Mouse (Mus musculus) bone marrow, adult 2 months (tissue): Measurements from ENCODE around the gene Pdcd4.

Experiments
- CTCF ChIP-seq: fragments of 200-500 bp; IDR thresholded peaks from 2 replicates; pipeline ENCODE4 v1.5.1; 2011; ENCODE audit warnings: low read length, control low read depth; ENCODE audit not compliant: control insufficient read depth, insufficient read depth
- POLR2A ChIP-seq: fragments of 200-500 bp; IDR thresholded peaks from 2 replicates; pipeline ENCODE4 v1.6.1; 2011; ENCODE audit warnings: low read depth, mild to moderate bottlenecking, control low read depth, low read length, borderline replicate concordance; ENCODE audit not compliant: control insufficient read depth

DNA sequence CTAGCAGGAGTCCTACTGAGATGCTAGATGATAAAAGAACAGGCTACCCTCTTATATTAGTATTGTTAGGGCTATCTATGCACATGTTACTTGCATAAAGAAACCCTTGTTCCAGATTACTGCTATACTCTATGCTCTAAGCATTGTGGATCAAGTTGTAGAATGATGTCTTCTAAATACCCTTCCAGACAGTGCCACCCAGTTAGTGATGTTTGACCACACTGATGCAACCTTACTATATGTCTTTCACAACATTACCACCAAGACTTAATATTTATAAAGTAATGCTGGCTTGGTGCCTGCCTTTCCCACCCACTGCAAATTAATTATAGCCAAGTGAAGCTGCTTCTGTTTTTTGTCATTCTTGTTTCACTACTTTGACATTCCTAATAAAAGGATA lies 41.0 kb downstream of the Pdcd4 start:
- TF ChIP-seq CTCF (no peak), POLR2A (no peak)
